Mouse (Mus musculus): Measurements from ENCODE around the gene Flrt3. TPM values are rescaled to one million over a fixed set of nuclear protein-coding genes. Genes with fewer than 3 reads are reported as not detected.

The Flrt3 gene
- polyA plus RNA-seq (2017; shearing (Covaris generic)) = under 1 TPM in 1 of 2 experiments, not detected in 1; 0.14 TPM

DNA sequence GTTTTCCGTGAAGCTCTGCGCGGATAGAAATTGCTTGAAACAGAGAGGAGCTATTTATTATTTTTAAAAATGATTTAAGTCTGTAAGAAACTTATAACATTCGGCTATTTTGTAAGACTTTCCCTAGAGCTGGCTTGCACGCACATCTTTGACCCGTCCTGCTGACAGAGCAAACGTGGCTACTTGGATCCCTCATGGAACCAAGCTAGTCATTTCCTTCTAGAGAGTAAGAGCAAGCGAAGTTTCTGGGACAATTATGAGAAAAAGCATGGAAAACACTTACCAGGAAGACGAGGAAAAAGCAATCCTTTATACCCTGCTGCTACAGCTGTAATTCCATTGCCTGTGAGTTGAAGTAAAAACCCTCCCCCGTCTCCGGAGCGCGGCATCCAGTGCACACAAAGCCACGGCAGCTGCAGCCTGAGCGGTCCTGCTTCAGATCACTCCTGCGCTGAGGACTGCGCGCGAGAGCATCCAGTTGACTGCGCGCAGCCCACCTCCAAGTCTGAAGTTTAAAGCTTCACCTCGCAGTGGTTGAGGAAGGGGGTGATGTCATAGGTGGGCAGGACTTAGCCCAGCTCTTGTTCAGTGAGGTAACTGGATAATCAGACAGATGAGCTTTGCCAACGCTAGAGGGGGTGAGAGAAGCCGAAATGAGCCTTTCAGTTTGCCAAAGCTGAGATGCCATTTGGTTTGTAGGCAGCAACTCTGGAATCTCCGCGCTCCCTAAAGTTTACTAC is at the start of gene Flrt3:
Gene Flrt3 (minus strand): TSS at position 507 of the 740 bp plus-strand sequence.

Measured in activated CD4-positive, CD25-positive, alpha-beta regulatory T cell (primary cell).